Mouse (Mus musculus) neural tube, embryonic 11.5 days (tissue): ENCODE results near the gene Nhsl1. TPM values are rescaled to one million over a fixed set of nuclear protein-coding genes. Genes with fewer than 3 reads are reported as not detected.
"Not testable (repeated sequence)": the region's sequence is repeated elsewhere in the genome, so short reads cannot be mapped to it uniquely, and the experiment has no call there.

Source experiments
- ATAC-seq: fragments of 200-750 bp; cut with Nextera tagmentation; 2 replicates; pipeline ENCODE4 v1.8.0; 2017; ENCODE audit warnings: moderate number of reproducible peaks, mild to moderate bottlenecking, moderate TSS enrichment, moderate library complexity; ENCODE audit not compliant: insufficient read depth, low FRiP score, low TSS enrichment
- DNase-seq: peaks from one replicate; pipeline ENCODE4 v3.0.0-alpha.2; 2015; ENCODE audit warnings: low spot score
- H3K27ac ChIP-seq: fragments of 300-500 bp; sonication (generic); 2 replicates; pipeline ENCODE4 v1.5.1; 2014; ENCODE audit warnings: low read depth, mild to moderate bottlenecking, low read length
- H3K27me3 ChIP-seq: fragments of 300-500 bp; sonication (generic); 2 replicates; pipeline ENCODE4 v1.6.1; 2014; ENCODE audit warnings: mild to moderate bottlenecking, low read length, mixed read lengths; ENCODE audit not compliant: control insufficient read depth, insufficient read depth
- H3K36me3 ChIP-seq: fragments of 300-500 bp; sonication (generic); 2 replicates; pipeline ENCODE4 v1.6.1; 2014; ENCODE audit warnings: mild to moderate bottlenecking, low read length, moderate library complexity, mixed read lengths; ENCODE audit not compliant: control insufficient read depth, insufficient read depth
- H3K4me1 ChIP-seq: fragments of 300-500 bp; sonication (generic); 2 replicates; pipeline ENCODE4 v1.6.1; 2014; ENCODE audit warnings: low read length, mixed read lengths; ENCODE audit not compliant: control insufficient read depth, insufficient read depth
- H3K4me2 ChIP-seq: fragments of 300-500 bp; sonication (generic); 2 replicates; pipeline ENCODE4 v1.6.1; 2014; ENCODE audit warnings: low read depth, mild to moderate bottlenecking, moderate library complexity
- H3K4me3 ChIP-seq: fragments of 300-500 bp; sonication (generic); 2 replicates; pipeline ENCODE4 v1.5.1; 2014; ENCODE audit warnings: low read depth, low read length
- H3K9ac ChIP-seq: fragments of 300-500 bp; sonication (generic); 2 replicates; pipeline ENCODE4 v1.6.1; 2014; ENCODE audit warnings: mild to moderate bottlenecking, low read length
- H3K9me3 ChIP-seq: fragments of 300-500 bp; sonication (generic); 2 replicates; pipeline ENCODE4 v1.6.1; 2016; ENCODE audit warnings: low read length; ENCODE audit not compliant: control insufficient read depth
- WGBS: fragments of 180-500 bp; shearing (Covaris S2); extraction: QIAGEN DNeasy Blood & Tissue Kit; methylation state at CpG from one replicate; pipeline ENCODE4 v1.1.7; 2014; 5-methylcytosine and 5-hydroxymethylcytosine counted together
- polyA plus RNA-seq: library from polyadenylated mRNA; unstranded; fragments of >200 nt; fragmentation: Nextera tagmentation; extraction: Ambion mirVana; gene quantifications from 2 replicates; pipeline ENCODE4 v1.2.1, GENCODE M21; 2014

Gene Nhsl1
- polyA plus RNA-seq, 1 experiment from 2014 or later: 19.6 TPM

GRCm38 (mm10) chr10:18448896-18449295 lies 130.1 kb downstream of the Nhsl1 start:
- H3K4me2 ChIP-seq, DNase-seq, H3K27ac ChIP-seq, H3K9me3 ChIP-seq, H3K9ac ChIP-seq, ATAC-seq, H3K27me3 ChIP-seq, H3K4me3 ChIP-seq, H3K36me3 ChIP-seq: not testable (repeated sequence)
- WGBS: 90% methylated on average over 7 of the region's 7 CpGs
- peaks cover 15% of the 10 kb centered on the region; the same call in 1 of the 2 replicates for H3K4me1 ChIP-seq

- 0 out of 2 replicates have a peak, but pooled peaks cover 6% of the 10 kb centered on the region for H3K4me1 ChIP-seq
- H3K9me3 ChIP-seq: no peaks in the 10 kb centered on the region
- no peak overlapping the region for H3K4me2 ChIP-seq
- no peak overlapping the region for H3K27ac ChIP-seq
- H3K27me3 ChIP-seq: no peaks in the 10 kb centered on the region
- H3K4me3 ChIP-seq: no peak overlapping the region
- WGBS: 52% methylated on average over 4 of the region's 4 CpGs
- DNase-seq (peak; percentile 78), ATAC-seq (peak; percentile 65; the same call in 1 of the 2 replicates)
- H3K36me3 ChIP-seq: no peaks in the 10 kb centered on the region
- H3K9ac ChIP-seq: no peak overlapping the region
Measured at GRCm38 (mm10) chr10:18453380-18453779, 134.6 kb downstream of the Nhsl1 start.

DNA sequence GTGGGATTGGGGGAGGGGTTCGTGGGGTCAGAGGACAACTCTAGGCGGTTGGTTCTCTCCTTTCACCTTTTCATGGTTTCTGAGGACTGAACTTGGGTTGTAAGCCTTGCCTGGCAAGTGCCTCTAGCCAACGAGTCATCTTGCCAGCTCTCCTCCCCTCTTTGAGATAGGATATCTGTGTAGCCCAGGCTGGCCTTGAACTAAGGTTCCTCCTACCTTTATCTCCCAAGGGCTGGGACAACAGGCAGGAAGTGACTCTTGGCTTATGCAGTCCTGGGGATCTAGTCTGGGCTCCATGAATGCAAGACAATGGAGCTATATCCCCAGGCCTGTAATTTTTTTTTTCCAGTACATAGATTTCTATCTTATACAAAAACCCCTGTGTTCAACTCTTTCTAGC lies 135.4 kb downstream of the Nhsl1 start:
- ATAC-seq (no peak), DNase-seq (no peak)
- H3K36me3 ChIP-seq: no peaks in the 10 kb centered on the region
- H3K9ac ChIP-seq: no peak overlapping the region
- H3K27ac ChIP-seq: no peak overlapping the region
- no peaks in the 10 kb centered on the region for H3K27me3 ChIP-seq
- 0 out of 2 replicates have a peak, but pooled peaks cover 6% of the 10 kb centered on the region for H3K4me1 ChIP-seq
- WGBS: 76% methylated on average over 3 of the region's 3 CpGs
- no peak overlapping the region for H3K4me3 ChIP-seq
- H3K9me3 ChIP-seq: no peaks in the 10 kb centered on the region
- H3K4me2 ChIP-seq: no peak overlapping the region

- 93% methylated on average over 10 of the region's 10 CpGs for WGBS
Measured at GRCm38 (mm10) chr10:18455301-18455920, 136.6 kb downstream of the Nhsl1 start.

GRCm38 (mm10) chr10:18457808-18458475 lies 139.2 kb downstream of the Nhsl1 start:
- Histone ChIP-seq H3K4me1 (peaks cover 7% of the 10 kb centered on the region; the same call in 1 of the 2 replicates), H3K9me3 (no peaks in the 10 kb centered on the region), H3K27ac (no peak overlapping the region), H3K36me3 (no peaks in the 10 kb centered on the region), H3K4me2 (no peak overlapping the region), H3K4me3 (no peak overlapping the region), H3K27me3 (no peaks in the 10 kb centered on the region), H3K9ac (no peak overlapping the region)
- ATAC-seq (peak; percentile 18; the same call in 1 of the 2 replicates), DNase-seq (no peak)
- 58% methylated on average over 8 of the region's 8 CpGs for WGBS

More at GRCm38 (mm10) chr10:18455301-18455920, 136.6 kb downstream of the Nhsl1 start:
- H3K4me3 ChIP-seq: no peak overlapping the region
- ATAC-seq (no peak), DNase-seq (no peak)
- H3K4me2 ChIP-seq: no peak overlapping the region
- 0 out of 2 replicates have a peak, but pooled peaks cover 6% of the 10 kb centered on the region for H3K4me1 ChIP-seq
- H3K9ac ChIP-seq: no peak overlapping the region
- H3K27ac ChIP-seq: no peak overlapping the region
- H3K36me3 ChIP-seq: no peaks in the 10 kb centered on the region
- no peaks in the 10 kb centered on the region for H3K27me3 ChIP-seq
- H3K9me3 ChIP-seq: no peaks in the 10 kb centered on the region

DNA sequence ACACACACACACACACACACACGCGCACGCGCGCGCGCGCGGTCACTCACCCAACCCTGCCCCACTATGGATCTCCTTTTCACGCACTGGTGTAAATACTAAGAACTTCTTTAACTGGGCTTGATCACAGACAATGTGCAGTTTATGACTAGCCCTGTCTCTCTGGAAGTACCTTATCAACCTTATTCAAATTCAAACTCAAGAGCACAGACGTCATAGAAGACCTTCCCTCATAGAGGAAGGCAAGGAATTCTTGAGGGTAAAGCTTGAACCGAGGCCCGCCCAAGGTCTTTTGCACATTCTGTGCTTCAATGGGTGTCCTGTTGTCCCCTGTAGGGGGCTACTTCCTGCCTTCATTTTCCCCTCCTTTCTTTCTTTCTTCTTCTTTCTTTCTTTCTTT lies 142.6 kb downstream of the Nhsl1 start:
- Histone ChIP-seq H3K4me1 (peaks cover 12% of the 10 kb centered on the region; the same call in 1 of the 2 replicates), H3K36me3 (no peaks in the 10 kb centered on the region), H3K27me3 (no peaks in the 10 kb centered on the region), H3K27ac (no peak overlapping the region), H3K9ac (no peak overlapping the region), H3K4me2 (no peak overlapping the region), H3K4me3 (no peak overlapping the region), H3K9me3 (no peaks in the 10 kb centered on the region)
- no peak for DNase-seq
- ATAC-seq: no peak
- 93% methylated on average over 11 of the region's 13 CpGs for WGBS

GRCm38 (mm10) chr10:18463071-18463841 lies 144.5 kb downstream of the Nhsl1 start:
- 54% methylated on average over 23 of the region's 23 CpGs for WGBS
- H3K4me2 ChIP-seq: no peak overlapping the region
- H3K9me3 ChIP-seq: no peaks in the 10 kb centered on the region
- H3K36me3 ChIP-seq: no peaks in the 10 kb centered on the region
- H3K27me3 ChIP-seq: no peaks in the 10 kb centered on the region
- no peak overlapping the region for H3K4me3 ChIP-seq
- H3K27ac ChIP-seq: no peak overlapping the region
- H3K4me1 ChIP-seq: peaks cover 7% of the 10 kb centered on the region; the same call in 1 of the 2 replicates
- DNase-seq (peak; percentile 34), ATAC-seq (peak; percentile 38; the same call in 1 of the 2 replicates)
- H3K9ac ChIP-seq: no peak overlapping the region

GRCm38 (mm10) chr10:18468396-18468795 lies 149.6 kb downstream of the Nhsl1 start:
- H3K9me3 ChIP-seq: no peaks in the 10 kb centered on the region
- H3K9ac ChIP-seq: no peak overlapping the region
- H3K4me2 ChIP-seq: no peak overlapping the region
- no peak for ATAC-seq
- H3K4me3 ChIP-seq: no peak overlapping the region
- H3K4me1 ChIP-seq: peaks cover 5% of the 10 kb centered on the region; the same call in 1 of the 2 replicates
- no peaks in the 10 kb centered on the region for H3K27me3 ChIP-seq
- DNase-seq: no peak
- H3K36me3 ChIP-seq: no peaks in the 10 kb centered on the region
- H3K27ac ChIP-seq: no peak overlapping the region
- WGBS: 33% methylated on average over 4 of the region's 4 CpGs
